Mouse (Mus musculus): ENCODE measurements around the gene Fastkd1. TPM values are rescaled to one million over a fixed set of nuclear protein-coding genes. Genes with fewer than 3 reads are reported as not detected.
"Not testable (repeated sequence)": the region's sequence is repeated elsewhere in the genome, so short reads cannot be mapped to it uniquely, and the experiment has no call there.

Fastkd1 gene
- polyA plus RNA-seq, 1 experiment from 2014 or later = 3.8 TPM

- H3K27ac ChIP-seq = no peak overlapping the region
- no peaks in the 10 kb centered on the region for H3K36me3 ChIP-seq (ENCODE audit: inconsistent target)
- H3K4me3 ChIP-seq (ENCODE audit: inconsistent target) = no peak overlapping the region
- no peaks in the 10 kb centered on the region for H3K79me2 ChIP-seq (ENCODE audit: inconsistent target)
- 98% methylated on average over 3 of the region's 3 CpGs for WGBS (ENCODE audit: missing documents)
Observed at GRCm38 (mm10) chr2:69684488-69684887, 28.8 kb downstream of the Fastkd1 start.

- WGBS (ENCODE audit: missing documents) = 98% methylated on average over 13 of the region's 13 CpGs
- Histone ChIP-seq H3K36me3 (ENCODE audit: inconsistent target) (no peaks in the 10 kb centered on the region), H3K79me2 (ENCODE audit: inconsistent target) (no peaks in the 10 kb centered on the region), H3K4me3 (ENCODE audit: inconsistent target) (no peak overlapping the region), H3K27ac (no peak overlapping the region)
Observed at GRCm38 (mm10) chr2:69683036-69683805, 30.1 kb downstream of the Fastkd1 start.

- no peak overlapping the region for H3K27ac ChIP-seq
- no peaks in the 10 kb centered on the region for H3K36me3 ChIP-seq (ENCODE audit: inconsistent target)
- 89% methylated on average over 4 of the region's 4 CpGs for WGBS (ENCODE audit: missing documents)
- H3K79me2 ChIP-seq (ENCODE audit: inconsistent target) = no peaks in the 10 kb centered on the region
- H3K4me3 ChIP-seq (ENCODE audit: inconsistent target) = no peak overlapping the region
Observed at GRCm38 (mm10) chr2:69681931-69682330, 31.4 kb downstream of the Fastkd1 start.

GRCm38 (mm10) chr2:69679990-69680389, 33.3 kb downstream of the Fastkd1 start:
- H3K4me3 ChIP-seq (ENCODE audit: inconsistent target) = no peak overlapping the region
- H3K79me2 ChIP-seq (ENCODE audit: inconsistent target) = no peaks in the 10 kb centered on the region
- WGBS (ENCODE audit: missing documents) = 78% methylated on average over 6 of the region's 6 CpGs
- no peaks in the 10 kb centered on the region for H3K36me3 ChIP-seq (ENCODE audit: inconsistent target)
- no peak overlapping the region for H3K27ac ChIP-seq

DNA sequence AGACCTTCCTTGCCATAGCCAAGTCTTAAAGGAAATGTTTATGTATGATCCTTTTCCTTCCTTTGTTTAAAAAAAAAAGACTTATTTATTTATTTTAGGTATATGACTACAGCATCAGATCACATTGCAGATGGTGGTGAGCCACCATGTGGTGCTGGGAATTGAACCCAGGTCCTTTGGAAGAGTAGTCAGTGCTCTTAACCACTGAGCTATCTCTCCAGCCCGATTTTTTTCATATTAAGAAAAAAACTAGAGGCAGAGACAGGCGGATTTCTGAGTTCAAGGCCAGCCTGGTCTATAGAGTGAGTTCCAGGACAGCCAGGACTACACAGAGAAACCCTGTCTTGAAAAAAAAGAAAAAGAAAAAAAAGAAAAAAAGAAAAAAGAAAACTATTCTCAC, 36.1 kb downstream of the Fastkd1 start:
- H3K79me2 ChIP-seq (ENCODE audit: inconsistent target); H3K27ac ChIP-seq; H3K36me3 ChIP-seq (ENCODE audit: inconsistent target); H3K4me3 ChIP-seq (ENCODE audit: inconsistent target): not testable (repeated sequence)
- WGBS (ENCODE audit: missing documents) = 83% methylated on average over 1 of the region's 2 CpGs

DNA sequence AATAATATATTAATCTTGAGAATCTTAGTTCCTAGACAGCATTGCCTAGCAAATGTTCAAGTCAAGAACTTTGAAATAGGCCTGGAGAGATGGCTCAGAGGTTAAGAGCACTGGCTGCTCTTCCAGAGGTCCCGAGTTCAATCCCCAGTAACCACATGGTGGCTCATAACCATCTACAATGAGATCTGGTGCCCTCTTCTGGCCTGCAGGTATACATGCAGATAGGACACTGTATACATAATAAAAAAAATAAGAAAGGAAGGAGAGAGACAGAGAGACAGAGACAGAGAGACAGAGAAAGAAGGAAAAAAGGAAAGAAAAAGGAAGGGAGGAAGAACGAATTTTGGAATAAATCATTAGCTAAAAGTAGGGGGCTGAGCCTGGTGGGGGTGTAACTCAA, 36.6 kb downstream of the Fastkd1 start:
- no peaks in the 10 kb centered on the region for H3K36me3 ChIP-seq (ENCODE audit: inconsistent target)
- H3K27ac ChIP-seq = no peak overlapping the region
- 33% methylated on average over 2 of the region's 2 CpGs for WGBS (ENCODE audit: missing documents)
- H3K4me3 ChIP-seq (ENCODE audit: inconsistent target) = no peak overlapping the region
- no peaks in the 10 kb centered on the region for H3K79me2 ChIP-seq (ENCODE audit: inconsistent target)

DNA sequence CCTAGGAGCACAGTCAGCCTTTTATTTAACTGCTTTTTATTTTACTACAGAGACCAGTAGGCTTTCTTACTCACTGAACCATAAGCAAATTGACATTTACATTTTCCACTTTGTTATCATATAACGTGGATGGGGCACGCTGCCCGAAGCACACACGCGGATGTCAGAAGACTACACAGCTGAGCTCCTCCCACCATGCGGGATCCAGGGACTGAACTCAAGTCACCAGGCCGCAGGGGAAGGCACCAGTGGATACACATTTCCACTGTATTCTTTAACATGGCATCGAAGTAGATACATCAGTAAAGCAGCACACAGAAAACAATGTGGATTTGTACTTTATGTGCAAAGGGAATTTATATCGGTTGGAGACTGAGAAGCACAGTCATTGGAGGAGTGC, 38.0 kb downstream of the Fastkd1 start:
- Histone ChIP-seq H3K36me3 (ENCODE audit: inconsistent target) (no peaks in the 10 kb centered on the region), H3K4me3 (ENCODE audit: inconsistent target) (no peak overlapping the region), H3K79me2 (ENCODE audit: inconsistent target) (no peaks in the 10 kb centered on the region), H3K27ac (no peak overlapping the region)
- WGBS (ENCODE audit: missing documents) = 97% methylated on average over 9 of the region's 9 CpGs

GRCm38 (mm10) chr2:69673723-69674122, 39.6 kb downstream of the Fastkd1 start:
- 92% methylated on average over 5 of the region's 5 CpGs for WGBS (ENCODE audit: missing documents)
- no peaks in the 10 kb centered on the region for H3K79me2 ChIP-seq (ENCODE audit: inconsistent target)
- no peak overlapping the region for H3K4me3 ChIP-seq (ENCODE audit: inconsistent target)
- H3K36me3 ChIP-seq (ENCODE audit: inconsistent target) = no peaks in the 10 kb centered on the region
- no peak overlapping the region for H3K27ac ChIP-seq

DNA sequence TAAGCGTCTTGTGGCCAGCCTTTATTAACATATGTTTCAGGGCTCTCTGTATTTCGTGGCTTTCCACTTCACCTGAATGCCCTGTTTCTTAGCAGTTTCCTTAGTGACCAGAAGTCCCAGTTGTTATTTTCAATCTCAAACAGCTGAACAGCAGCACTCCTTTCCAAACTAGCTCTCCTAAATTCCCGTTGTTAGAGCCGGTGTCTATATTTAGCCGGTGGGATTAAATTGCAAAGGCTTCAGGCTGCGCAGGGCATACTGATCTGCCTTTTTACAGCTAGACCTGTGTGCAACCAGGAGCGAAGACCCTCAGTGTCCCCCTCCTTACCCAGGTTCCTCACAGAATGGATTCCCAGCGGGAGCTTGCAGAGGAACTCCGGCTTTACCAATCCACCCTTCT, 43.5 kb downstream of the Fastkd1 start, which contains the start of gene Klhl41:
Klhl41 (plus strand) TSS at position 268 of the 400 bp plus-strand sequence.
- Histone ChIP-seq H3K4me3 (ENCODE audit: inconsistent target) (no peak within 1 kb of the TSS), H3K36me3 (ENCODE audit: inconsistent target) (no peaks in the 10 kb centered on the region), H3K79me2 (ENCODE audit: inconsistent target) (no peaks in the 10 kb centered on the region), H3K27ac (no peak within 1 kb of the TSS)
- WGBS (ENCODE audit: missing documents) = 90% methylated on average over 9 of the region's 9 CpGs

DNA sequence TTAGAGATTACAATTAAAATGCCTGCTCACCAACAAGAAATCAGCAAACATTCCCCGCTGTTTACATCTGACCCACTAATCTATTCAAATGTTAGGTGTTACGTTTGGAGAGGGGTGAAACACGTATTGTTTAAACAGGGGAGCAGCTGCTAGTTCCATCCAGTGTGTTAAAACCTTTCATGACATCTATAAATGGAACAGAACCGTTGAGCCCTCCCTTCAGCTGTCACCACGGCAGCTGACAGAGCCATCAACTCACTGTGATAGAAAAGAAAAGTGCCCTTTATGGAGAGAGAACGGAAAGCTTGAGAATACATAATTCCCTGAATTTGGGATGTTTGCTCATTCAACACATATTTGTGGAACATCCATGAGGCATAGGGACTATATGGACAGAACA, 44.9 kb downstream of the Fastkd1 start:
- 90% methylated on average over 6 of the region's 6 CpGs for WGBS (ENCODE audit: missing documents)
- H3K79me2 ChIP-seq (ENCODE audit: inconsistent target) = no peaks in the 10 kb centered on the region
- no peak overlapping the region for H3K4me3 ChIP-seq (ENCODE audit: inconsistent target)
- no peaks in the 10 kb centered on the region for H3K36me3 ChIP-seq (ENCODE audit: inconsistent target)
- H3K27ac ChIP-seq = no peak overlapping the region

DNA sequence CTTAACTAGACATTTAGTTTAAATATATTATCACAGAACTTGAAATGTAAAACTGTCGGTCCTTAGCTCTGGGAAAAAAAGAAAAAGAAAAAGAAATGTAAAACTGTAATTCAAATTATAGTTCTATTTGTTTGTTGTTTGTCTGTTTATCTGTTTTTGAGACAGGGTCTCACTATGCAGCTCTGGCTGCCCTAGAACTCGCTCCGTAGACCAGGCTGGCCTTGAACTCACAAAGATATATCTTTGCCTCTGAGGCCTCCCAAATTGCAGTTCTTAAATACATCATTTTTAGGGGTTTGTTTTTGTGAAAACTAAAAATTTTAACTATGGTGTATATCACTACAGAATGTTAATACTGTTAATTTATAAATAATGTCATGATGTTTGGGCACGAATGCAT, 45.7 kb downstream of the Fastkd1 start:
- H3K27ac ChIP-seq = no peak overlapping the region
- H3K4me3 ChIP-seq (ENCODE audit: inconsistent target) = no peak overlapping the region
- 88% methylated on average over 4 of the region's 4 CpGs for WGBS (ENCODE audit: missing documents)
- no peaks in the 10 kb centered on the region for H3K36me3 ChIP-seq (ENCODE audit: inconsistent target)
- H3K79me2 ChIP-seq (ENCODE audit: inconsistent target) = no peaks in the 10 kb centered on the region

DNA sequence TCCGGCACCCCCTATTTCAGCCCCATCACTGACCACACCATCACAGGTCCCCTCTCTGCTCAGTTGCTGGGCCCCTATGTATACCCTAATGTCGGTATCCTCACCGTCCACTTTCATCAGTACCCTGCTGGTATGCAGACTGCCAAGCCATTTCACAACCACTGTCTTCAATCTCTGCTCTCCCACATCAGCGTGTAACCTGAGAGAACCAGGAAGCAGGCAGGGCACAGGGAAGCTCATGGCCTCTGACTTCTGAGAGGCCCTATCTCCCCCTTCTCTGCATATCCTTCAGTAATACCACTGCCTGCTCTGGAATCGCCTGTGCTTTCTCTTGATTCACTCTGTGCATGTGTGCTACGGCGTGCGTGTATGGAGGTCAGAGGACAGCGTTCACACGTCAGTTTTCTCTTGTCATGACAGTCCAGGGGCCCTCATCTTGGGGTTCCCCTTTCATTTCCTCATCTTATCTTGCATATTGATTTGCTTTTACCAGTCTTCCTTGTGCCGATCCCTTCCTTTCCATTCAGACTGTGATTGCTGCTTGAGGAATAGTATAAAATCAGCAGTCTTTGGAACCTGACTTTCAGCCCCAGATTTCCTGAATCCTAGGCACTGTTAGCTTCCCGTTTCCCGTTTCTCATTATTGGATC, 49.4 kb downstream of the Fastkd1 start:
- H3K4me3 ChIP-seq (ENCODE audit: inconsistent target) = no peak overlapping the region
- WGBS (ENCODE audit: missing documents) = 65% methylated on average over 13 of the region's 13 CpGs
- no peaks in the 10 kb centered on the region for H3K36me3 ChIP-seq (ENCODE audit: inconsistent target)
- H3K27ac ChIP-seq = no peak overlapping the region
- no peaks in the 10 kb centered on the region for H3K79me2 ChIP-seq (ENCODE audit: inconsistent target)

GRCm38 (mm10) chr2:69659326-69659725, 54.0 kb downstream of the Fastkd1 start:
- H3K36me3 ChIP-seq (ENCODE audit: inconsistent target) = no peaks in the 10 kb centered on the region
- H3K4me3 ChIP-seq (ENCODE audit: inconsistent target) = no peak overlapping the region
- 88% methylated on average over 4 of the region's 4 CpGs for WGBS (ENCODE audit: missing documents)
- H3K27ac ChIP-seq = no peak overlapping the region
- no peaks in the 10 kb centered on the region for H3K79me2 ChIP-seq (ENCODE audit: inconsistent target)

GRCm38 (mm10) chr2:69649716-69650115, 63.6 kb downstream of the Fastkd1 start:
- Histone ChIP-seq H3K79me2 (ENCODE audit: inconsistent target) (no peaks in the 10 kb centered on the region), H3K4me3 (ENCODE audit: inconsistent target) (no peak overlapping the region), H3K27ac (no peak overlapping the region), H3K36me3 (ENCODE audit: inconsistent target) (no peaks in the 10 kb centered on the region)
- WGBS (ENCODE audit: missing documents) = 94% methylated on average over 5 of the region's 5 CpGs

DNA sequence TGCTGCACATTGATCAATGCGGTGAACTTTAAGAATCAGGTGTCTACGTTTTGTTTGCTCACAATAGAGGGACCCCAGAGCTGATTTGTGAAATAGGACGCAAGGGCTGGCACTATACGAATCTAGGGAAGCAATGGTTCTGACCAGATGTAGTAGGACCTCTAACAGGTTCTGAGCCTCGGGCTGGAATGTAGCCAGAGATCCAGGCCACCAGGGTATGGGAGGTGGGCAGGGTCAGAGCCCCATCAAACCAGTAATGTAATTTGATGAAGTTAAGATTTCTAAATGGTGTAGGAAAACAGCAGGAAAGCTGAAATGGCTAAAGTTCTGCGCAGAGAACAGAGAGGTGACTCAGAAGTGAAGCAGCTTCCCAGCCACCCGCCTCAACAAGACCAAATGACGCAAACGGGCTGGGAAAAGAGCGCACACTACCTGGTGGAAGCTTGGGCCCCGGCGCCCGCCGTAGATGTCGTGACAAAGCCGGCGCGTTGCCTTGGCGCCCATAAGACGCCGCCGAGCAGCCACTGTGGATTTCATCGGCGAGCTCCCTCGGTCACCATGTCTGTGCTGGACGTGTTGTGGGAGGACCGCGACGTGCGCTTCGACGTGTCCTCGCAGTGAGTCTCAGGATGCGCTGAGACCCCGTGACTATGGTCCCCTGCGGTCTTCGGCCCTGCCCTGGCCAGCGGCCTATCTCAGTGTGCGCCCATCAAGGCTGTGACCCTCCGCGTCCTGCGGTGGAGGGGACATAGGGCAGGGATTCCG, 66.4 kb downstream of the Fastkd1 start, which contains the start of gene Bbs5:
Bbs5 (plus strand) TSS at position 446 of the 765 bp plus-strand sequence.
- H3K79me2 ChIP-seq (ENCODE audit: inconsistent target) = no peaks in the 10 kb centered on the region
- no peak within 1 kb of the TSS for H3K27ac ChIP-seq
- H3K36me3 ChIP-seq (ENCODE audit: inconsistent target) = no peaks in the 10 kb centered on the region
- 6% methylated on average over 43 of the region's 43 CpGs for WGBS (ENCODE audit: missing documents)
- peak within 1 kb of the TSS; percentile 68 for H3K4me3 ChIP-seq (ENCODE audit: inconsistent target)

Data from macrophage (primary cell).